Mouse (Mus musculus): ENCODE measurements around the gene Srebf2. TPM values are rescaled to one million over a fixed set of nuclear protein-coding genes. Genes with fewer than 3 reads are reported as not detected.

Srebf2 gene
- polyA plus RNA-seq, 1 experiment from 2014 or later = 216 TPM

DNA sequence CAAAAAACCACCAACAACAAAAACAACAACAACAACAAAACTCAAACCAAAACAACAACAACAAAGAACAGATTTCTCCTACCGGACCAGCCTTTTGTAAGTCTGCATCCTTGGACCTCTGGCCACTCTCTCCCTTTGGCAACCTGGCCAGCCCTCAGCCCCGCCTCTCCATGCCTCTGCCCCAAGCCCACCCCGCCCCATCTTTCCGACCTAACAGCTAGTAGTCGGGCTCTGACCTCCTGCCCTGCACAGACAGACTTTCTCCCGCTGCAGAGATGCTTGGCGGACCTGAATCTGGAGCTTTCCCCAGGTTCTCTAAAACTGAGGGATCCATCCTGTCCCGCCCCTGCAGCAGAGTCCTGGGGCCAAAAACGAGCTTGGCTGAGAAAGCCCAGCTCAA lies 71.0 kb downstream of the Srebf2 start:
- H3K4me3 ChIP-seq (ENCODE audit: low read depth, low read length) = no peak overlapping the region
- no peaks in the 10 kb centered on the region for H3K36me3 ChIP-seq (ENCODE audit: control insufficient read depth, insufficient read depth, low read length)
- H3K9me3 ChIP-seq (ENCODE audit: control insufficient read depth, low read length) = no peaks in the 10 kb centered on the region
- no peak overlapping the region for H3K9ac ChIP-seq (ENCODE audit: low read length)
- no peak overlapping the region for H3K27ac ChIP-seq (ENCODE audit: low read depth, low read length)
- 28% methylated on average over 9 of the region's 9 CpGs for WGBS
- H3K4me2 ChIP-seq (ENCODE audit: low read depth, low read length, severe bottlenecking) = no peak overlapping the region
- DNase-seq (ENCODE audit: low spot score) (no peak), ATAC-seq (replicated peaks; ENCODE audit: low FRiP score) (no peak)
- peaks cover 31% of the 10 kb centered on the region for H3K27me3 ChIP-seq (ENCODE audit: control insufficient read depth, insufficient read depth, low read length)
- peaks cover 6% of the 10 kb centered on the region; the same call in 1 of the 2 replicates for H3K4me1 ChIP-seq (replicated peaks; ENCODE audit: control insufficient read depth, insufficient read depth, low read length)

- Histone ChIP-seq H3K4me3 (ENCODE audit: low read depth, low read length) (no peak overlapping the region), H3K9ac (ENCODE audit: low read length) (no peak overlapping the region), H3K4me1 (replicated peaks; ENCODE audit: control insufficient read depth, insufficient read depth, low read length) (peaks cover 5% of the 10 kb centered on the region), H3K9me3 (ENCODE audit: control insufficient read depth, low read length) (no peaks in the 10 kb centered on the region), H3K4me2 (ENCODE audit: low read depth, low read length, severe bottlenecking) (no peak overlapping the region), H3K36me3 (ENCODE audit: control insufficient read depth, insufficient read depth, low read length) (no peaks in the 10 kb centered on the region), H3K27me3 (ENCODE audit: control insufficient read depth, insufficient read depth, low read length) (peaks cover 24% of the 10 kb centered on the region), H3K27ac (ENCODE audit: low read depth, low read length) (no peak overlapping the region)
- WGBS = 85% methylated on average over 26 of the region's 26 CpGs
- DNase-seq (ENCODE audit: low spot score) (no peak), ATAC-seq (replicated peaks; ENCODE audit: low FRiP score) (no peak)
Measured at GRCm38 (mm10) chr15:82218778-82219666, 72.0 kb downstream of the Srebf2 start.

DNA sequence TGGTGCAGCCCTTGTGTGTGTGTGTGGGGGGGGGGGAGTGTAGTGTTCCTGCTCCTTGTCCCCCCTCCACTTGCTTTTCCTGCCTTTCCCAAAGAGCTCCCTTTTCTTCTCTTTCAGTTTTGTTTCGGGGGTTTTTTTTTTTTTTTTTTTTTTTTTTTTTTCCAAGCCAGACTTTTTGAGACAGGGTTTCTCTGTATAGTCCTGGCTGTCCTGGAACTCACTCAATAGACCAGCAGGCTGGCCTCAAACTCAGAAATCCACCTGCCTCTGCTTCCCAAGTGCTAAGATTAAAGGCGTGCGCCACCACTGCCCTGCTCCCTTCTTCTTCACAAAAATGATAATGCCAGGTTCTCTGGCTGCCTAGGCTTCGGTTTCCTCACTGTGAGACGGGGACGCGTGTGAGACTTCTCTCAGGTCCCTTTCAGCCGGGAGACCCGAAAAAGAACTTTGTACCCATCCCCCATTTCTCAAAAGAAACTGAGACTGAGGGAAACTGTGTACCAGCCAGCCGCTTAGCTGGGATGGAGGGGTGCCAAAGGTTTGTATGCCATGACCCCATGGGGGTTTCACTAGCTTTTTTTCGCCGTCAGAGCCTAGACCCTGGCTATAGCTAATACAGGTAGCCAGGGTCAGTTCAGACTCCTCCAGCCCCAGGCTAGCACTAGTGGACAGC lies 73.2 kb downstream of the Srebf2 start:
- Histone ChIP-seq H3K4me3 (ENCODE audit: low read depth, low read length) (no peak overlapping the region), H3K36me3 (ENCODE audit: control insufficient read depth, insufficient read depth, low read length) (no peaks in the 10 kb centered on the region), H3K4me2 (ENCODE audit: low read depth, low read length, severe bottlenecking) (no peak overlapping the region), H3K4me1 (replicated peaks; ENCODE audit: control insufficient read depth, insufficient read depth, low read length) (peaks cover 9% of the 10 kb centered on the region), H3K27me3 (ENCODE audit: control insufficient read depth, insufficient read depth, low read length) (peaks cover 27% of the 10 kb centered on the region), H3K9me3 (ENCODE audit: control insufficient read depth, low read length) (no peaks in the 10 kb centered on the region), H3K9ac (ENCODE audit: low read length) (no peak overlapping the region), H3K27ac (ENCODE audit: low read depth, low read length) (no peak overlapping the region)
- DNase-seq (ENCODE audit: low spot score) (no peak), ATAC-seq (replicated peaks; ENCODE audit: low FRiP score) (no peak)
- WGBS = 61% methylated on average over 12 of the region's 12 CpGs

DNA sequence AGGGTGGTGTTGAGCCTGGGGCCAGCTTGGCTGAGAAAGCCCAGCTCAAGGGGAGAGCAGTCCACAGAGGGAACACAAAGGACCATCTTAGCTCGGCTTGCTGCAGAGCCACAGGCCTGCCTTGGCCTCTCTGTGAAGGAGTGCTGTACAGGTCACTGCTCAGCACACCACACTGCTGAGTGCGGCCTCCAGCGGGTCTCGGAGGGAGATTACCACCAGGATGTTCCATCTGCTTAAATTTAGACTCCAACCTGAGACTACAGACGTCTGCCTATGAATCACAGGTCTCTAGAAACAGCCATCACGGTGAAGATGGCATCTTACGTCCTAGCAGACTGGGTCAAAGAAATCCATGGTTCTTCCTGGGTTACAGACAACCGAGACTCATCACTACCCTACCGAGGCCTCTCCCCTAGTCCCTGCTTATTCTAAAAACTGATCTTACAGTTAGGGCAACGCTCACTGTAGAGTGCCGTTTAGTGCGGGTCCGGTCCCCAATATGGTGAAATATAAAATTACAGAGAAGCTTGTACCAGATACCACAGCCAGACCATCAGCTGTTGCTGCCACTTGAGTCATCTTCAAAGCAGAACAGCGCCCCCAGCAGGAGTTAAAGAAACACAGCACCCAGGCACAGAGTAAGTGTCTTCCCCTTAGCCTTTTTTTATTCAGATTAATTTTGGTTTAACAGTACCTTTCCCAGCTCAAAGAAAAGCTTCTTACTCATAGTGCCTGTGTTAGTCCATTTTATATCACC lies 74.3 kb downstream of the Srebf2 start:
- no peaks in the 10 kb centered on the region for H3K9me3 ChIP-seq (ENCODE audit: control insufficient read depth, low read length)
- H3K4me2 ChIP-seq (ENCODE audit: low read depth, low read length, severe bottlenecking) = no peak overlapping the region
- DNase-seq (ENCODE audit: low spot score) (no peak), ATAC-seq (replicated peaks; ENCODE audit: low FRiP score) (no peak)
- no peak overlapping the region for H3K4me3 ChIP-seq (ENCODE audit: low read depth, low read length)
- no peaks in the 10 kb centered on the region for H3K36me3 ChIP-seq (ENCODE audit: control insufficient read depth, insufficient read depth, low read length)
- H3K9ac ChIP-seq (ENCODE audit: low read length) = 0 out of 2 replicates have a peak overlapping the region, but pooled peaks have one; percentile 4
- peaks cover 16% of the 10 kb centered on the region for H3K27me3 ChIP-seq (ENCODE audit: control insufficient read depth, insufficient read depth, low read length)
- H3K27ac ChIP-seq (ENCODE audit: low read depth, low read length) = no peak overlapping the region
- 64% methylated on average over 14 of the region's 14 CpGs for WGBS
- peaks cover 6% of the 10 kb centered on the region for H3K4me1 ChIP-seq (replicated peaks; ENCODE audit: control insufficient read depth, insufficient read depth, low read length)

DNA sequence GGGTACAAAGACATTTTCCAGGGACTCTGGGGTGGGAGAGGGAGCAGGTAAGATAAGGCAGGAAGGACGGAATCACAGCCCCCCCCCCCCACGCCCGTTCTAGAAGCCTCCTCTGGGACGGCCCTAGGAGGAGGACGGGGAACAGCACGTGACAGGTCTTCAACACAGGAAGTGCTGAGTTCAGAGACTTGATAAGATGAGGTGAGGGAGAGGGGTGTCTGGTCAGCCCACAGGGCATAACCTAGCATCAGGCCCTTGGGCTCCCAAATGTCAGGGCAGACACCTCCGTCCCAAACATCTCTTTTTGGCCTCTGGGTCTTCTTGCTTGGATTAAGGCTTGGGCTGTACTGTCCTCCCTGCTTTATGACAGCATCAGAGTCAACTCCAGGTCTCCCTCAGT lies 76.3 kb downstream of the Srebf2 start:
- no peak for DNase-seq (ENCODE audit: low spot score)
- Histone ChIP-seq H3K4me3 (ENCODE audit: low read depth, low read length) (no peak overlapping the region), H3K9ac (ENCODE audit: low read length) (no peak overlapping the region), H3K9me3 (ENCODE audit: control insufficient read depth, low read length) (no peaks in the 10 kb centered on the region), H3K27ac (ENCODE audit: low read depth, low read length) (no peak overlapping the region), H3K36me3 (ENCODE audit: control insufficient read depth, insufficient read depth, low read length) (no peaks in the 10 kb centered on the region), H3K4me2 (ENCODE audit: low read depth, low read length, severe bottlenecking) (no peak overlapping the region), H3K27me3 (ENCODE audit: control insufficient read depth, insufficient read depth, low read length) (peaks cover 12% of the 10 kb centered on the region), H3K4me1 (replicated peaks; ENCODE audit: control insufficient read depth, insufficient read depth, low read length) (peaks cover 5% of the 10 kb centered on the region)
- WGBS = 54% methylated on average over 7 of the region's 7 CpGs
- no peak for ATAC-seq (replicated peaks; ENCODE audit: low FRiP score)

- ATAC-seq (replicated peaks; ENCODE audit: low FRiP score) (no peak), DNase-seq (ENCODE audit: low spot score) (no peak)
- H3K4me2 ChIP-seq (ENCODE audit: low read depth, low read length, severe bottlenecking) = peak within 1 kb of the TSS; percentile 68
- peak within 1 kb of the TSS; percentile 31 for H3K4me3 ChIP-seq (ENCODE audit: low read depth, low read length)
- no peaks in the 10 kb centered on the region for H3K36me3 ChIP-seq (ENCODE audit: control insufficient read depth, insufficient read depth, low read length)
- peaks cover 12% of the 10 kb centered on the region for H3K27me3 ChIP-seq (ENCODE audit: control insufficient read depth, insufficient read depth, low read length)
- no peaks in the 10 kb centered on the region for H3K9me3 ChIP-seq (ENCODE audit: control insufficient read depth, low read length)
- H3K9ac ChIP-seq (ENCODE audit: low read length) = no peak within 1 kb of the TSS
- 1% methylated on average over 40 of the region's 44 CpGs for WGBS
- no peak within 1 kb of the TSS for H3K27ac ChIP-seq (ENCODE audit: low read depth, low read length)
- peaks cover 5% of the 10 kb centered on the region for H3K4me1 ChIP-seq (replicated peaks; ENCODE audit: control insufficient read depth, insufficient read depth, low read length)
Measured at GRCm38 (mm10) chr15:82223657-82224601, 76.9 kb downstream of the Srebf2 start, which contains the start of gene Tnfrsf13c. Tnfrsf13c (minus strand) TSS chr15:82224369.

- DNase-seq (ENCODE audit: low spot score) (no peak), ATAC-seq (replicated peaks; ENCODE audit: low FRiP score) (no peak)
- Histone ChIP-seq H3K4me2 (ENCODE audit: low read depth, low read length, severe bottlenecking) (peak overlapping the region; percentile 68; the same call in 1 of the 2 replicates), H3K4me3 (ENCODE audit: low read depth, low read length) (no peak overlapping the region), H3K9ac (ENCODE audit: low read length) (no peak overlapping the region), H3K4me1 (replicated peaks; ENCODE audit: control insufficient read depth, insufficient read depth, low read length) (peaks cover 5% of the 10 kb centered on the region), H3K36me3 (ENCODE audit: control insufficient read depth, insufficient read depth, low read length) (no peaks in the 10 kb centered on the region), H3K27ac (ENCODE audit: low read depth, low read length) (no peak overlapping the region), H3K9me3 (ENCODE audit: control insufficient read depth, low read length) (no peaks in the 10 kb centered on the region), H3K27me3 (ENCODE audit: control insufficient read depth, insufficient read depth, low read length) (peaks cover 12% of the 10 kb centered on the region)
- WGBS = 38% methylated on average over 7 of the region's 7 CpGs
Measured at GRCm38 (mm10) chr15:82224602-82225215, 77.7 kb downstream of the Srebf2 start.

All from forebrain, embryonic 11.5 days (tissue).